Mouse (Mus musculus) hindbrain, embryonic 11.5 days (tissue): ENCODE measurements around the gene Ticam1. TPM values are rescaled to one million over a fixed set of nuclear protein-coding genes. Genes with fewer than 3 reads are reported as not detected.

ENCODE experiments used
- ATAC-seq: fragments of 200-750 bp; cut with Nextera tagmentation; 2 replicates; pipeline ENCODE4 v1.8.0; 2017; ENCODE audit warnings: mild to moderate bottlenecking, moderate TSS enrichment, moderate library complexity; ENCODE audit not compliant: low FRiP score
- DNase-seq: peaks from one replicate; pipeline ENCODE4 v3.0.0-alpha.2; 2015; ENCODE audit warnings: low spot score
- H3K27ac ChIP-seq: fragments of 300-500 bp; sonication (generic); 2 replicates; pipeline ENCODE4 v1.5.1; 2014; ENCODE audit warnings: mild to moderate bottlenecking, low read depth, low read length
- H3K27me3 ChIP-seq: fragments of 300-500 bp; sonication (generic); 2 replicates; pipeline ENCODE4 v1.6.1; 2014; ENCODE audit warnings: mild to moderate bottlenecking, low read length, moderate library complexity, mixed read lengths; ENCODE audit not compliant: control insufficient read depth, insufficient read depth
- H3K36me3 ChIP-seq: fragments of 300-500 bp; sonication (generic); 2 replicates; pipeline ENCODE4 v1.6.1; 2014; ENCODE audit warnings: mild to moderate bottlenecking, low read length, moderate library complexity, mixed read lengths; ENCODE audit not compliant: control insufficient read depth, insufficient read depth
- H3K4me1 ChIP-seq: fragments of 300-500 bp; sonication (generic); replicated peaks from 2 replicates; pipeline ENCODE4 v1.6.1; 2014; ENCODE audit warnings: low read length, mixed read lengths; ENCODE audit not compliant: control insufficient read depth, insufficient read depth
- H3K4me2 ChIP-seq: fragments of 300-500 bp; sonication (generic); replicated peaks from 2 replicates; pipeline ENCODE4 v1.6.1; 2014; ENCODE audit warnings: mild to moderate bottlenecking, low read depth, low read length
- H3K4me3 ChIP-seq: fragments of 300-500 bp; sonication (generic); 2 replicates; pipeline ENCODE4 v1.5.1; 2014; ENCODE audit warnings: low read depth, low read length
- H3K9ac ChIP-seq: fragments of 300-500 bp; sonication (generic); 2 replicates; pipeline ENCODE4 v1.6.1; 2014; ENCODE audit warnings: low read depth, low read length
- H3K9me3 ChIP-seq: fragments of 300-500 bp; sonication (generic); 2 replicates; pipeline ENCODE4 v1.6.1; 2016; ENCODE audit warnings: low read length; ENCODE audit not compliant: control insufficient read depth
- WGBS: fragments of 180-500 bp; shearing (Covaris S2); extraction: QIAGEN DNeasy Blood & Tissue Kit; methylation state at CpG from one replicate; pipeline ENCODE4 v1.1.7; 2014; 5-methylcytosine and 5-hydroxymethylcytosine counted together
- microRNA counts: library from miRNA; unstranded; fragments of <30 nt; microRNA quantifications from one replicate; lab custom pipeline; 2015
- polyA plus RNA-seq: library from polyadenylated mRNA; unstranded; fragments of >200 nt; fragmentation: Nextera tagmentation; extraction: Ambion mirVana; gene quantifications from 2 replicates; pipeline ENCODE4 v1.2.1, GENCODE M21; 2014

Ticam1 gene
- polyA plus RNA-seq, 1 experiment from 2014 or later = 2.7 TPM

GRCm38 (mm10) chr17:56224916-56225315, 51.7 kb downstream of the Ticam1 start:
- Histone ChIP-seq H3K36me3 (no peaks in the 10 kb centered on the region), H3K4me1 (no peaks in the 10 kb centered on the region), H3K9me3 (no peaks in the 10 kb centered on the region), H3K9ac (no peak overlapping the region), H3K27ac (no peak overlapping the region), H3K27me3 (no peaks in the 10 kb centered on the region), H3K4me2 (no peak overlapping the region), H3K4me3 (no peak overlapping the region)
- no peak for DNase-seq
- no peak for ATAC-seq
- 67% methylated on average over 1 of the region's 1 CpGs for WGBS

- 53% methylated on average over 3 of the region's 3 CpGs for WGBS
- no peaks in the 10 kb centered on the region for H3K36me3 ChIP-seq
- no peaks in the 10 kb centered on the region for H3K9me3 ChIP-seq
- peaks cover 8% of the 10 kb centered on the region for H3K4me1 ChIP-seq
- H3K4me2 ChIP-seq = no peak overlapping the region
- H3K9ac ChIP-seq = no peak overlapping the region
- DNase-seq (no peak), ATAC-seq (no peak)
- no peak overlapping the region for H3K4me3 ChIP-seq
- H3K27me3 ChIP-seq = no peaks in the 10 kb centered on the region
- no peak overlapping the region for H3K27ac ChIP-seq
These were observed 56.8 kb downstream of the Ticam1 start for GRCm38 (mm10) chr17:56219805-56220204.

MicroRNA genes within 50 kb of the gene (microRNA counts, 519-probe panel; counts per million panel counts)
- microRNA mmu-miR-7b (lab: Ali Mortazavi, UCI) = not detected

Other genes with a start within 250 kb of the Ticam1 start
- 112 and 114 TPM in 2 replicates for gene Sh3gl1, start 240.2 kb downstream of the Ticam1 start, polyA plus RNA-seq
- 16.1 and 18.9 TPM in 2 replicates for gene Chaf1a, start 236.3 kb downstream of the Ticam1 start, polyA plus RNA-seq
- gene Ubxn6, start 201.8 kb downstream of the Ticam1 start, polyA plus RNA-seq = 50.6 and 51.1 TPM in 2 replicates
- gene Hdgfl2, start 197.2 kb downstream of the Ticam1 start, polyA plus RNA-seq = 100 and 113 TPM in 2 replicates
- 0.07 and 0.09 TPM in 2 replicates for gene Plin4, start 167.0 kb downstream of the Ticam1 start, polyA plus RNA-seq
- gene Plin5, start 159.2 kb downstream of the Ticam1 start, polyA plus RNA-seq = 0.20 and 0.28 TPM in 2 replicates
- gene Lrg1, start 154.8 kb downstream of the Ticam1 start, polyA plus RNA-seq = 0.21 TPM in 1 of 2 replicates, not detected in the other
- 2.5 and 2.6 TPM in 2 replicates for gene Sema6b, start 136.4 kb downstream of the Ticam1 start, polyA plus RNA-seq
- gene Tnfaip8l1, start 114.3 kb downstream of the Ticam1 start, polyA plus RNA-seq = 8.5 and 9.9 TPM in 2 replicates
- gene Mydgf, start 92.9 kb downstream of the Ticam1 start, polyA plus RNA-seq = 62.1 and 62.9 TPM in 2 replicates
- 26.2 and 27.6 TPM in 2 replicates for gene Dpp9, start 57.9 kb downstream of the Ticam1 start, polyA plus RNA-seq
- 12.8 and 14.4 TPM in 2 replicates for gene Fem1a, start 20.0 kb downstream of the Ticam1 start, polyA plus RNA-seq
- 25.0 and 26.2 TPM in 2 replicates for gene Plin3, start 16.1 kb upstream of the Ticam1 start, polyA plus RNA-seq
- gene Arrdc5, start 23.5 kb upstream of the Ticam1 start, polyA plus RNA-seq = not detected in 2 replicates
- 77.7 and 95.9 TPM in 2 replicates for gene Uhrf1, start 26.5 kb upstream of the Ticam1 start, polyA plus RNA-seq
- gene Kdm4b, start 49.3 kb upstream of the Ticam1 start, polyA plus RNA-seq = 33.7 and 39.0 TPM in 2 replicates
- 142 and 156 TPM in 2 replicates for gene Ptprs, start 199.7 kb upstream of the Ticam1 start, polyA plus RNA-seq
- not detected in 2 replicates for gene Znrf4, start 235.6 kb upstream of the Ticam1 start, polyA plus RNA-seq